Mouse (Mus musculus) heart, embryonic 13.5 days (tissue): ENCODE results near the gene Abhd15. TPM values are rescaled to one million over a fixed set of nuclear protein-coding genes. Genes with fewer than 3 reads are reported as not detected.
A peak's percentile ranks its signal among the peaks of the same experiment; 100 is the strongest.

Experiments
- ATAC-seq: fragments of 200-750 bp; cut with Nextera tagmentation; 2 replicates; pipeline ENCODE4 v1.8.0; 2017; ENCODE audit warnings: moderate TSS enrichment; ENCODE audit not compliant: insufficient number of reproducible peaks, low FRiP score, low TSS enrichment; ENCODE audit errors: extremely low read depth
- H3K27ac ChIP-seq: fragments of 300-500 bp; sonication (generic); replicated peaks from 2 replicates; pipeline ENCODE4 v1.5.1; 2015; ENCODE audit warnings: moderate library complexity, mild to moderate bottlenecking, inconsistent platforms
- H3K27me3 ChIP-seq: fragments of 300-500 bp; sonication (generic); replicated peaks from 2 replicates; pipeline ENCODE4 v1.6.1; 2015; ENCODE audit warnings: mild to moderate bottlenecking, inconsistent platforms
- H3K36me3 ChIP-seq: fragments of 300-500 bp; sonication (generic); 2 replicates; pipeline ENCODE4 v1.6.1; 2015; ENCODE audit warnings: mild to moderate bottlenecking, inconsistent platforms
- H3K4me1 ChIP-seq: fragments of 300-500 bp; sonication (generic); 2 replicates; pipeline ENCODE4 v1.6.1; 2015; ENCODE audit warnings: inconsistent platforms
- H3K4me2 ChIP-seq: fragments of 300-500 bp; sonication (generic); 2 replicates; pipeline ENCODE4 v1.6.1; 2015; ENCODE audit warnings: inconsistent platforms, mild to moderate bottlenecking, moderate library complexity
- H3K4me3 ChIP-seq: fragments of 300-500 bp; sonication (generic); 2 replicates; pipeline ENCODE4 v1.5.1; 2015; ENCODE audit warnings: moderate library complexity, mild to moderate bottlenecking, inconsistent platforms
- H3K9ac ChIP-seq: fragments of 300-500 bp; sonication (generic); 2 replicates; pipeline ENCODE4 v1.6.1; 2015; ENCODE audit warnings: inconsistent platforms, mild to moderate bottlenecking, moderate library complexity
- H3K9me3 ChIP-seq: fragments of 300-500 bp; sonication (generic); 2 replicates; pipeline ENCODE4 v1.6.1; 2016; ENCODE audit warnings: inconsistent platforms
- WGBS: fragments of 180-500 bp; shearing (Covaris S2); methylation state at CpG from one replicate; pipeline ENCODE4 v1.1.7; 2015; ENCODE audit warnings: mixed read lengths; 5-methylcytosine and 5-hydroxymethylcytosine counted together
- polyA plus RNA-seq: library from polyadenylated mRNA; unstranded; fragments of >200 nt; fragmentation: Nextera tagmentation; extraction: Ambion mirVana; gene quantifications from 2 replicates; pipeline ENCODE4 v1.2.1, GENCODE M21; 2015

Gene Abhd15
- polyA plus RNA-seq, 1 experiment from 2014 or later: 1.6 TPM

- Histone ChIP-seq H3K9ac (peak overlapping the region; percentile 90), H3K9me3 (no peaks in the 10 kb centered on the region), H3K4me1 (peaks cover 47% of the 10 kb centered on the region), H3K36me3 (peaks cover 22% of the 10 kb centered on the region), H3K4me3 (peak overlapping the region; percentile 75), H3K27ac (peak overlapping the region; percentile 81), H3K27me3 (peaks cover 26% of the 10 kb centered on the region), H3K4me2 (peak overlapping the region; percentile 86)
- under 1% methylated on average over 62 of the region's 84 CpGs for WGBS
- peak; percentile 75 for ATAC-seq
These were observed 1.8 kb upstream of the Abhd15 start for GRCm38 (mm10) chr11:77512891-77513810.

DNA sequence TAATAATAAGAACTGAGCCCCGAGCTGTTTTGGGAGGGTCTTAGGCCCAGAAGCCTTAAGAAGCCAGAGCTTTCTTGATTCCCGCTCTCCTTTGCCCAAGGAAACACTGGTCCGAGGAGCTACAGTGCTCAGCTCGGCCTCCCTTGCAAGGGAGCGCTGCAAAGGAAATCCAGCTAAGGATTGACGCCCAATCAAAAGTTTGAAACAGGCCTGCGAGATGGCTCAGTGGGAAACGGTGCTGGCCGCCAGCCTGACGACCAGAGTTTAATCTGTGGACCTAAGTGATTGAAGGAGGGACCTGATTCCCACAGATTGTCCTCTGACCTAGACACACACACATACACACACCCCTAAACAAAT lies 1.1 kb upstream of the Abhd15 start:
- Histone ChIP-seq H3K4me3 (peak overlapping the region; percentile 75), H3K27me3 (peaks cover 33% of the 10 kb centered on the region), H3K27ac (peak overlapping the region; percentile 71), H3K9ac (peak overlapping the region; percentile 82), H3K4me2 (peak overlapping the region; percentile 86), H3K4me1 (peaks cover 42% of the 10 kb centered on the region), H3K36me3 (peaks cover 18% of the 10 kb centered on the region), H3K9me3 (no peaks in the 10 kb centered on the region)
- WGBS: 7% methylated on average over 10 of the region's 10 CpGs
- no peak for ATAC-seq

DNA sequence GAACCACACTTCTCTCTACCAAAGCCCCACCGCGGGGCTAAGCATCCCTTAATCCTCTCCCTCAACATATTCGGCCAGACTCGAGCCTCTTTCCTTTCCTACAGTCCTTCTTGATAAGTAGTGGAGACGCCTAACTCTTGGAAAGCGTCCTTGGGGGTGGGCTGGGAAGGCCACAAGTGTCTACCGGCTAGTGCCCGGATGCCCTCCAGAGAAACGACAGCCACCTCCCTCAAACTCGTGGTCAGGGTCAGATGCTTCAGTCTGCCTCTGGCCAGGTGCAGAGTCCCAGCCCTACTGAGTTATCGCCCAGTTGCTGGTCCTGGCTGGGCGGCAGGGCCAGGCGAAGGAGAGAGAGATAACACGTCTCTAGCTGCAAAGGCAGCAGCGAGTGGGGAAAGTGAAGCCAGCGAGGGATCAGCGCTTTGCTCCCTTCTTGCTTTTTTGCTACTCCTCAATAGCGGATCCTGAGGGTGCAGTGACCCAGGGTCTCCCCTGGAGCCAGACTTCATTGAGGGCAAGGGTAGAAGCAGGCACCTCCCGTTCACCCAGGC lies 565 bp upstream of the Abhd15 start:
- Histone ChIP-seq H3K9ac (peak overlapping the region; percentile 82), H3K27ac (peak overlapping the region; percentile 48), H3K9me3 (no peaks in the 10 kb centered on the region), H3K4me3 (peak overlapping the region; percentile 75), H3K27me3 (peaks cover 34% of the 10 kb centered on the region), H3K4me1 (peaks cover 40% of the 10 kb centered on the region), H3K36me3 (peaks cover 13% of the 10 kb centered on the region), H3K4me2 (peak overlapping the region; percentile 86)
- ATAC-seq: no peak
- 2% methylated on average over 19 of the region's 19 CpGs for WGBS

GRCm38 (mm10) chr11:77515637-77516552 lies 974 bp downstream of the Abhd15 start, which contains the start of gene Trp53i13:
Gene Trp53i13, minus strand, starts transcription at chr11:77515980.
- Histone ChIP-seq H3K27ac (peak within 1 kb of the TSS; percentile 48; the same call in 1 of the 2 replicates), H3K9me3 (no peaks in the 10 kb centered on the region), H3K9ac (peak within 1 kb of the TSS; percentile 82), H3K4me2 (peak within 1 kb of the TSS; percentile 86), H3K27me3 (peaks cover 34% of the 10 kb centered on the region), H3K4me1 (peaks cover 40% of the 10 kb centered on the region), H3K36me3 (no peaks in the 10 kb centered on the region), H3K4me3 (peak within 1 kb of the TSS; percentile 75)
- 11% methylated on average over 39 of the region's 39 CpGs for WGBS
- ATAC-seq: no peak

DNA sequence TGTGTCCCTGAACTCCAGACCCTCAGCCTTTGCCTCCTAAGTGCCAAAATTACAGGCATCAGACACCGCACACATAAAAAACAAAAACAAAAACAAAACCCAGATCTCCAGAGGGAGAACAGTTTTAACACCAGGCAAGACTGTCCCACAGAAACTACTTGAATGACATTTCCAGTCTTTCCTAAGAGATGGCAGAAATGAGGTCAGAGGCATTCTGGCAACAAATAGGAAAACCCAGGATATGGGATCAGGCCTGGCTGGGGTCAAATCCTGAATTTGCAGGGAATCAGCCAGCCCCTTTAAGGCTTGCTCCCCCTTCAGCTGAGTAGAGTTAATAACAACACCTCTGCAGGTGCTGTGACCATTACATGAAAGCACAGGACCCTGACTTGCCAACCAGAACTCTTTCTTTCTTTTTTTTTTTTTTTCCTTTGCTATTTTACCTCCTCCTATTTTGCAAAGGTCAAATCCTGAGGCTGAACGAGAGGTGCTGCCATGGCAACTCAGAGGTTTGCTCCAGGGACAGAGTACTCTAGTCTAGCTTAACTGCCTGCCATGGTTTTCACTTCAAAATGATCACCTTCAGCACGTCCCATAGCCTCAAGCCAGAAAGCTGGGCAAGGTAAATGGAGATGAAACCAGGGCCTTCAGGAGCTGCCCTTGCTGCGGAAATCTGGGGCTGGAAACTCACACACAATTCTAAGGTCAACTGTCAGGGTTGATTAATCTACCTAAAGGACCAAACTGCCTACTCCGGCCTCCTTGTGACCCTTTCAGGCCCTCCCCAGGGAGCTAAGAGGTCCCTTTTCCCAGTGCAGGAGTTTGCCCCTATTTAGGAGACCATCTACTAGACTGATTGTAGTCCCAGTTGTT lies 1.9 kb downstream of the Abhd15 start:
- WGBS: 74% methylated on average over 5 of the region's 5 CpGs
- Histone ChIP-seq H3K4me2 (no peak overlapping the region), H3K27ac (no peak overlapping the region), H3K4me3 (no peak overlapping the region), H3K4me1 (peaks cover 38% of the 10 kb centered on the region), H3K27me3 (peaks cover 34% of the 10 kb centered on the region), H3K9me3 (no peaks in the 10 kb centered on the region), H3K9ac (no peak overlapping the region), H3K36me3 (no peaks in the 10 kb centered on the region)
- no peak for ATAC-seq

DNA sequence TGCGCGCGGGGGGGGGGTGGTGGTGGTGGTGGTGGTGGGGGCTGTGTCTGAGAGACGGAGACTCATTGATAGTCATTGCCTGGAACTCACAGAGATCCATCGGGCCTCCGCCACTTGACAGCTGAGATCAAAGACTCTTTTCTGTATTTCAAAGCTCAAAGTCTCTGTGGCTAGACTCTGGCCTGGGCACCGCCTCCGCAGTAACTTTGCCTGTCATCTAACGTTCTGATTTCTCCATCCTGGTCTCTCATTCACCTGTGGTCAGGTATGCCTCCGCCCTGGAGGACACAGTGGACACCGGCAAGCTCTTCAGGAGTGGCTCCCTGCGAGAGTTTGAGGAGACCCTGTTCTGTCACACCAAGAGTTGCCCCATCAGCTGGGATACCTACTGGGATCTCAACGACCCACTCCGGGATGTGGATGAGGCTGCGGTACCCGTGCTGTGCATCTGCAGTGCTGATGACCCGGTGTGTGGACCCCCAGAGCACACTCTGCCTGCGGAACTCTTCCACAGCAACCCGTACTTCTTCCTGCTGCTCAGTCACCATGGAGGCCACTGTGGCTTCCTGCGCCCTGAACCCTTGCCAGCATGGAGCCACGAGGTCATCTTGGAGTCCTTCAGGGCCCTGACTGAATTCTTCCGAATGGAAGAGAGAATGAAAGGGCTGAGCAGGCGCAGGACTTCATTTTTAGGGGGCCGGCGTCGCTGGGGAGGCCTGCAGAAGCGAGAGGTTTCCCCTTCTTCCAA lies 3.3 kb downstream of the Abhd15 start:
- peaks cover 31% of the 10 kb centered on the region for H3K4me1 ChIP-seq
- H3K36me3 ChIP-seq: no peaks in the 10 kb centered on the region
- no peak overlapping the region for H3K4me3 ChIP-seq
- H3K4me2 ChIP-seq: no peak overlapping the region
- 81% methylated on average over 25 of the region's 27 CpGs for WGBS
- peaks cover 34% of the 10 kb centered on the region for H3K27me3 ChIP-seq
- no peak overlapping the region for H3K27ac ChIP-seq
- no peak for ATAC-seq
- no peak overlapping the region for H3K9ac ChIP-seq
- no peaks in the 10 kb centered on the region for H3K9me3 ChIP-seq

- H3K9me3 ChIP-seq: no peaks in the 10 kb centered on the region
- no peak within 1 kb of the TSS for H3K4me2 ChIP-seq
- H3K4me1 ChIP-seq: peaks cover 25% of the 10 kb centered on the region
- no peaks in the 10 kb centered on the region for H3K36me3 ChIP-seq
- WGBS: 44% methylated on average over 5 of the region's 5 CpGs
- 0 out of 2 replicates have a peak within 1 kb of the TSS, but pooled peaks have one; percentile 5 for H3K27ac ChIP-seq
- no peak within 1 kb of the TSS for H3K4me3 ChIP-seq
- ATAC-seq: no peak
- H3K27me3 ChIP-seq: peaks cover 34% of the 10 kb centered on the region
- H3K9ac ChIP-seq: no peak within 1 kb of the TSS
These were observed 4.1 kb downstream of the Abhd15 start, which contains the start of gene Gm10392 for GRCm38 (mm10) chr11:77519043-77519442. Gene Gm10392, minus strand, starts transcription at chr11:77519198.

- no peak overlapping the region for H3K27ac ChIP-seq
- WGBS: 52% methylated on average over 5 of the region's 5 CpGs
- H3K9me3 ChIP-seq: no peaks in the 10 kb centered on the region
- H3K4me3 ChIP-seq: no peak overlapping the region
- no peaks in the 10 kb centered on the region for H3K36me3 ChIP-seq
- no peak overlapping the region for H3K9ac ChIP-seq
- no peak overlapping the region for H3K4me2 ChIP-seq
- H3K27me3 ChIP-seq: peaks cover 28% of the 10 kb centered on the region
- H3K4me1 ChIP-seq: peaks cover 8% of the 10 kb centered on the region
- ATAC-seq: no peak
These were observed 5.9 kb downstream of the Abhd15 start for GRCm38 (mm10) chr11:77520601-77521529.

DNA sequence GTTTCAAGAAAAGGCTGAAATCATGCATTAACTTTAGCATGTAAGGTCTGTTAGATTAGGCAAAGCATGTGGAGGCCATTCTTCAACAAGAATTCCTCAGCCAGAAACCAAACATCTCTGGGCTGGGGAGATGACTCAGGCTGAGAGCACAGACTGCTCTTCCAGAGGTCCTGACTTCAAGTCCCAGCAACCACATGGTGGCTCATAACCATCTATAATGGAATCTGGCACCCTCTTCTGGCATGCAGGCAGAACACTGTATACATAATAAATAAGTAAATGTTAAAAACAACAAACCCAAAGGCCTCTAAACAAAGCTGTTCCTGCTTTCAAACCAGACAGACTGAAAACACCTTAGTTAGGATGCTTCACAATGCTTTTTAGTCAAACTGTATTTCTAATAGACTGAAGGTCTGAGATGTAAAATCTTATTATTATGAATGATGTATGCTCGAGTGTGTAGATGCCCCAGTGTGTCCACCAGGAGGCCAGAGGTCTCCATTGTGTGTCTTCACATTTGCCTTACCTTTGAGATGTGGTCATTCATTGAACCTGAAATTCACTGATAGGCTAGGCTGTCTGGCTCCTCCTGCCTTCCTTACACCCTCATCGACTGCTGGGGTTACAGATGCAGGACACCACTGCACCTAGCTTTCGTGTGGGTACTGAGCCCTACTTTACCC lies 11.0 kb downstream of the Abhd15 start:
- Histone ChIP-seq H3K4me3 (no peak overlapping the region), H3K36me3 (peaks cover 11% of the 10 kb centered on the region), H3K4me1 (no peaks in the 10 kb centered on the region), H3K4me2 (no peak overlapping the region), H3K9ac (no peak overlapping the region), H3K27me3 (no peaks in the 10 kb centered on the region), H3K27ac (no peak overlapping the region), H3K9me3 (no peaks in the 10 kb centered on the region)
- ATAC-seq: no peak
- 66% methylated on average over 3 of the region's 3 CpGs for WGBS
